Mouse (Mus musculus): ENCODE results near the gene D17H6S53E. TPM values are rescaled to one million over a fixed set of nuclear protein-coding genes. Genes with fewer than 3 reads are reported as not detected.
A peak's percentile ranks its signal among the peaks of the same experiment; 100 is the strongest.

The D17H6S53E gene
- polyA plus RNA-seq, 1 experiment, result 13.0 TPM

DNA sequence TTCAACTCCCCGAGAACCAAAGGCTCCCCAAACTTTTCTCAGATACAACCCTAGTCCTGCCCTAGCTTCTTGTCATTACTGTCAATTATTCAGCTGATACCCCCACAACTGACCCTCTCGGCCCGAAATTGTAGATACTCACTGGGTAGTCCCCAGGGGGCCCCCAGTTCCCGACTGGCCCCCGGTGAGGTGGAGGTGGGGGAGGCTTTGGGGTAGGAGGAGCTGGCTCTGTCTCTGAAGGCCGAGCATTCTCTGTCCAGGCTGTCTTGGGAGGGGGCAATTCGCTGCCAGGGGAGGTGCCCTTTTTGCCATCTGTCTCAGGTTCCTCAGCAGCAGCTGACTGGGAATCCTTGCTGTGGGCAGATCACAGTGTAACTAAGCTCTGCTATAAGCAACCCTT, 33.5 kb downstream of the D17H6S53E start:
- TF ChIP-seq MYOD1 (IDR thresholded peaks at IDR 0.05; ENCODE audit: control insufficient read depth, insufficient read length, low read depth) (no peak), MYOG (IDR thresholded peaks at IDR 0.05; ENCODE audit: control insufficient read depth, extremely low read depth, insufficient read length) (no peak), CEBPB (IDR thresholded peaks at IDR 0.05; ENCODE audit: low read depth) (no peak), MAX (IDR thresholded peaks at IDR 0.05) (no peak), CTCF (IDR thresholded peaks at IDR 0.05; ENCODE audit: control insufficient read depth, insufficient read depth, insufficient read length) (no peak), FOSL1 (IDR thresholded peaks at IDR 0.05; ENCODE audit: insufficient read depth, low read length, poor library complexity, severe bottlenecking) (no peak), USF1 (IDR thresholded peaks at IDR 0.05; ENCODE audit: low read depth) (no peak)
- H3K36me3 ChIP-seq (ENCODE audit: control insufficient read depth, insufficient read depth), result peaks cover 86% of the 10 kb centered on the region

DNA sequence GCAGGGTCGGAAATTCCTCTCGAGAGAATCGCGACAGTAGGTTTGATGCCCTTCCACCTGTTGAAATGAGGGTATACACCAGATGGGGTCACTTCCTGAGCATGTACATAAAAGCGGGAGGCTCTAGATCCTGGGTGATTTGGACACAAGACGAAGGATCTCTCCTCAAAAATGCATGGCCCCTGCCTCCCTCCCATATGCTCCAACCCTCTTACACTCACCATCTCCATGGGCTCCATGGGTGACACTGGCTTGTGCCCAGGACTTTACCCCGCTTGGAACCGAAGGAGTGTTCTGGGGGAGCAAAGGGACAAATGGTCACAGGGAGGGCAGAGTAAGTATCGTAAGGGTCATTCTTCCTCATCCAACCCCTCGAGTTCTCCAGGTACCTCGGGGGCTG, 35.2 kb downstream of the D17H6S53E start:
- TF ChIP-seq MAX (IDR thresholded peaks at IDR 0.05) (no peak), CTCF (IDR thresholded peaks at IDR 0.05; ENCODE audit: control insufficient read depth, insufficient read depth, insufficient read length) (no peak), USF1 (IDR thresholded peaks at IDR 0.05; ENCODE audit: low read depth) (no peak), FOSL1 (IDR thresholded peaks at IDR 0.05; ENCODE audit: insufficient read depth, low read length, poor library complexity, severe bottlenecking) (no peak)
- peaks cover 68% of the 10 kb centered on the region for H3K36me3 ChIP-seq (ENCODE audit: control insufficient read depth, insufficient read depth)

More for the DNA sequence above, 33.5 kb downstream of the D17H6S53E start:
- Histone ChIP-seq H3K27me3 (ENCODE audit: control insufficient read depth, insufficient read depth, insufficient read length) (no peaks in the 10 kb centered on the region), H3K79me3 (ENCODE audit: low read depth) (peaks cover 70% of the 10 kb centered on the region), H3K79me2 (ENCODE audit: control insufficient read depth, insufficient read depth) (peaks cover 99% of the 10 kb centered on the region), H3K4me3 (ENCODE audit: insufficient read depth, poor library complexity, severe bottlenecking) (no peak overlapping the region), H3ac (ENCODE audit: control insufficient read depth, insufficient read length, low read depth) (no peak overlapping the region)

DNA sequence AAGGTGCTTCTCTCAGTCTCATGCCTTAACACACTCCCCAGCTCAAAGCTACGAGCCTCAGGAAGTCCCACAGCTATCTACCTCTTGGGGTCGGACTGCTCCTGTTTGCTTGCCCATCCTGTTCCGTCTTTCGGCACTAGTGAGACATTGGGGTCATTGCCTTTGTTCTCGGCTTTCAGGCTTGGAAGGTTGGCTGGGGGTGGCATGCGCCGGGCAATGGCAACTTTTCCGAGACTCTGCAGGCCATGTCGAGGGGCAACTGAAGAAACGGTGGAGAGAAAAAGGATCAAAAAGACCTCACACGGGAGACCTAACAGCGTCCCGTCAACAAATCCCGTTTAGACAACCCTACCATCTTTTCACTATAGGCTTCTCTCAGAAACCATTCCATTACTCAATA, 35.9 kb downstream of the D17H6S53E start:
- no peak for TF ChIP-seq CTCF (IDR thresholded peaks at IDR 0.05; ENCODE audit: control insufficient read depth, insufficient read depth, insufficient read length)
- TF ChIP-seq MYOD1 (IDR thresholded peaks at IDR 0.05; ENCODE audit: control insufficient read depth, insufficient read length, low read depth), result no peak
- no peak for TF ChIP-seq MAX (IDR thresholded peaks at IDR 0.05)
- TF ChIP-seq CEBPB (IDR thresholded peaks at IDR 0.05; ENCODE audit: low read depth), result no peak
- no peak for TF ChIP-seq MYOG (IDR thresholded peaks at IDR 0.05; ENCODE audit: control insufficient read depth, extremely low read depth, insufficient read length)
- no peak for TF ChIP-seq FOSL1 (IDR thresholded peaks at IDR 0.05; ENCODE audit: insufficient read depth, low read length, poor library complexity, severe bottlenecking)
- no peak for TF ChIP-seq USF1 (IDR thresholded peaks at IDR 0.05; ENCODE audit: low read depth)
- Histone ChIP-seq H3K79me2 (ENCODE audit: control insufficient read depth, insufficient read depth) (peaks cover 89% of the 10 kb centered on the region), H3ac (ENCODE audit: control insufficient read depth, insufficient read length, low read depth) (no peak overlapping the region), H3K36me3 (ENCODE audit: control insufficient read depth, insufficient read depth) (peaks cover 61% of the 10 kb centered on the region), H3K4me3 (ENCODE audit: insufficient read depth, poor library complexity, severe bottlenecking) (no peak overlapping the region), H3K79me3 (ENCODE audit: low read depth) (peaks cover 60% of the 10 kb centered on the region), H3K27me3 (ENCODE audit: control insufficient read depth, insufficient read depth, insufficient read length) (no peaks in the 10 kb centered on the region)

More for the DNA sequence above, 35.2 kb downstream of the D17H6S53E start:
- H3ac ChIP-seq (ENCODE audit: control insufficient read depth, insufficient read length, low read depth), result no peak overlapping the region
- no peaks in the 10 kb centered on the region for H3K27me3 ChIP-seq (ENCODE audit: control insufficient read depth, insufficient read depth, insufficient read length)
- no peak overlapping the region for H3K4me3 ChIP-seq (ENCODE audit: insufficient read depth, poor library complexity, severe bottlenecking)
- H3K79me2 ChIP-seq (ENCODE audit: control insufficient read depth, insufficient read depth), result peaks cover 90% of the 10 kb centered on the region
- peaks cover 65% of the 10 kb centered on the region for H3K79me3 ChIP-seq (ENCODE audit: low read depth)

DNA sequence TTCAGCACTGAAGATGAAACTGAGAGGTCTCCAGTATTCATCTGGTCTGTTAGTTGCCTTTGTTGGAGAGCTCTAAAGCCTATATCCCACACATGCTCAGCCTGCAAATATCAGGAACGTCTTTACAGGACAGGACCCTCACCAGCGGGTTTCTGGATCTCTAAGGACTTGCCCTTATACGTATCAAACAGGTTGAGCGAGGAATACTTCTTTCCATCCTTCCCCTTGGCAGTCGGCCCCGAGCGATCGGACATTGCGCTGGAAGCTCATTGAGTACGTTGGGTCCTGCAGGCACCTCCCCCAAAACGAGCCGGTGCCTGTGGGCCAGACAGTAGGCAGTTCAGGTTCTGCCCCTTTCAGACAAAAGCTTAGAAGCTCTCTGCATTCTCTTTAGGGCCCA, 36.6 kb downstream of the D17H6S53E start:
- Histone ChIP-seq H3K79me3 (ENCODE audit: low read depth) (peaks cover 54% of the 10 kb centered on the region), H3ac (ENCODE audit: control insufficient read depth, insufficient read length, low read depth) (peak overlapping the region; percentile 62), H3K27me3 (ENCODE audit: control insufficient read depth, insufficient read depth, insufficient read length) (no peaks in the 10 kb centered on the region), H3K36me3 (ENCODE audit: control insufficient read depth, insufficient read depth) (peaks cover 55% of the 10 kb centered on the region), H3K4me3 (ENCODE audit: insufficient read depth, poor library complexity, severe bottlenecking) (peak overlapping the region; percentile 96), H3K79me2 (ENCODE audit: control insufficient read depth, insufficient read depth) (peaks cover 83% of the 10 kb centered on the region)
- no peak for TF ChIP-seq MYOD1 (IDR thresholded peaks at IDR 0.05; ENCODE audit: control insufficient read depth, insufficient read length, low read depth)
- no peak for TF ChIP-seq CEBPB (IDR thresholded peaks at IDR 0.05; ENCODE audit: low read depth)

DNA sequence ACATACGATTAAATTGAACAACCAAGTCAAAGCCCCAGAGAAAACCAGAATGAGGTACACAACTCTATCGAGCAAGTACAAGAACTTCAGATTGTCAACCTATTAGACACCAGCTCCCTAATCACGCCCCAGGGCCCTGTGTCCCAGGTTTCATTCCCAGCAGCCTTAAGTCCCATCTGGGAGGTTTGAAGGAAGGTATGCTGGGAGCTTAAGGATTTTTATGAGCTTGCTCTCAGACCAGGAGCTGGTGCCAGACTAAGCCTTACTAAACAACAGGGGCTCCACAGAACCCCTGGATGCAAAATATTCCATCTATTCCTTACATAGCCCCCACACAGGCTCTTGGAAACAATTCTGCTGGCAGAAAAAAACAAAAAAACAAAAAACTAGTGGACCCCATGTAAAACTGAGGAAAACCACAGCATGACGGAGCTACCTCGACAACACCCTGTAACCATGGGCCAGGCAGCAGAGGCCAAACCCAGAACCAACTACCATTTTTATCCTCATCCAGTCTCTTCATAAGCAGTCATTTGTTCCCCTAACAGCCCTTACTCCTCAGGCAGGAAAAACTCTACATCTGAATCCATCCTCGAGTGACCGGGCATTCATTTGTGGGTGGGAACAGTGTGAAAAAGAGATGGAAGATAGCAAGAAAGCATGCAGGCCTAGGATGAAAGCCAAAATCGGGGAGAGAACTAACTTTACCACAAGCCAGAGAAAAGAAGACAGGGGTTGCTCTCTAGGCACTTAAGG, 37.3 kb downstream of the D17H6S53E start:
- Histone ChIP-seq H3K4me3 (ENCODE audit: insufficient read depth, poor library complexity, severe bottlenecking) (peak overlapping the region; percentile 96), H3K27me3 (ENCODE audit: control insufficient read depth, insufficient read depth, insufficient read length) (no peaks in the 10 kb centered on the region), H3K36me3 (ENCODE audit: control insufficient read depth, insufficient read depth) (peaks cover 48% of the 10 kb centered on the region), H3ac (ENCODE audit: control insufficient read depth, insufficient read length, low read depth) (peak overlapping the region; percentile 100), H3K79me2 (ENCODE audit: control insufficient read depth, insufficient read depth) (peaks cover 75% of the 10 kb centered on the region), H3K79me3 (ENCODE audit: low read depth) (peaks cover 54% of the 10 kb centered on the region)
- TF ChIP-seq MAX (IDR thresholded peaks at IDR 0.05) (no peak), FOSL1 (IDR thresholded peaks at IDR 0.05; ENCODE audit: insufficient read depth, low read length, poor library complexity, severe bottlenecking) (no peak), CTCF (IDR thresholded peaks at IDR 0.05; ENCODE audit: control insufficient read depth, insufficient read depth, insufficient read length) (no peak), CEBPB (IDR thresholded peaks at IDR 0.05; ENCODE audit: low read depth) (no peak), MYOG (IDR thresholded peaks at IDR 0.05; ENCODE audit: control insufficient read depth, extremely low read depth, insufficient read length) (no peak), USF1 (IDR thresholded peaks at IDR 0.05; ENCODE audit: low read depth) (no peak), MYOD1 (IDR thresholded peaks at IDR 0.05; ENCODE audit: control insufficient read depth, insufficient read length, low read depth) (no peak)

DNA sequence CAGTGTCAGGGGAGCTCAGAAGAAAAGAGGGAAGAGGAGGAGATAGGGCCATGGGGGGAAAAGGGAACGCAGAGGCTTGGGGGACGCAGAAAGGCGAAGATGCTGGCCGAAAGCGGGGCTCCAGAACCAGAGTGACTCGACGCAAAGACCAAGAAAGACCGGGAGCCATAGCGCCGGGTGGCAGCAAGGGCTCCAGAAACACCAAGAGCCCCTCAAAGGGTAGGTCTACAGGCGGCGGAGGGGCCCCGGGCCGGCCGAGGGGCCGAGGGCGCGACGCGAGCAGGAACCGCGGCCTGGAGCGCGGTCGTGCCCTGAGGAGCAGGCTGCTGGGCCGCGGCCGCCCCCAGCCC, 38.0 kb downstream of the D17H6S53E start:
- peak overlapping the region; percentile 100 for H3ac ChIP-seq (ENCODE audit: control insufficient read depth, insufficient read length, low read depth)
- peak overlapping the region; percentile 96 for H3K4me3 ChIP-seq (ENCODE audit: insufficient read depth, poor library complexity, severe bottlenecking)
- peaks cover 41% of the 10 kb centered on the region for H3K36me3 ChIP-seq (ENCODE audit: control insufficient read depth, insufficient read depth)
- TF ChIP-seq MYOG (IDR thresholded peaks at IDR 0.05; ENCODE audit: control insufficient read depth, extremely low read depth, insufficient read length), result no peak
- no peak for TF ChIP-seq MAX (IDR thresholded peaks at IDR 0.05)
- TF ChIP-seq MYOD1 (IDR thresholded peaks at IDR 0.05; ENCODE audit: control insufficient read depth, insufficient read length, low read depth), result no peak
- no peak for TF ChIP-seq CEBPB (IDR thresholded peaks at IDR 0.05; ENCODE audit: low read depth)
- TF ChIP-seq CTCF (IDR thresholded peaks at IDR 0.05; ENCODE audit: control insufficient read depth, insufficient read depth, insufficient read length), result no peak
- TF ChIP-seq USF1 (IDR thresholded peaks at IDR 0.05; ENCODE audit: low read depth), result no peak
- no peak for TF ChIP-seq FOSL1 (IDR thresholded peaks at IDR 0.05; ENCODE audit: insufficient read depth, low read length, poor library complexity, severe bottlenecking)
- H3K79me2 ChIP-seq (ENCODE audit: control insufficient read depth, insufficient read depth), result peaks cover 68% of the 10 kb centered on the region
- H3K27me3 ChIP-seq (ENCODE audit: control insufficient read depth, insufficient read depth, insufficient read length), result no peaks in the 10 kb centered on the region
- peaks cover 51% of the 10 kb centered on the region for H3K79me3 ChIP-seq (ENCODE audit: low read depth)
